Mouse (Mus musculus) heart, embryonic 16.5 days (tissue): ENCODE measurements around the gene Taf5. TPM values are rescaled to one million over a fixed set of nuclear protein-coding genes. Genes with fewer than 3 reads are reported as not detected.

ENCODE experiments used
- ATAC-seq: fragments of 200-750 bp; cut with Nextera tagmentation; replicated peaks from 2 replicates; pipeline ENCODE4 v1.8.0; 2017; ENCODE audit warnings: moderate number of reproducible peaks; ENCODE audit not compliant: insufficient read depth, low FRiP score; ENCODE audit errors: extremely low read depth
- H3K27ac ChIP-seq: fragments of 300-500 bp; sonication (generic); 2 replicates; pipeline ENCODE4 v1.5.1; 2014; ENCODE audit warnings: mild to moderate bottlenecking, low read length, control low read depth, moderate library complexity
- H3K27me3 ChIP-seq: fragments of 300-500 bp; sonication (generic); 2 replicates; pipeline ENCODE4 v1.6.1; 2014; ENCODE audit warnings: low read length, mixed read lengths; ENCODE audit not compliant: control insufficient read depth, insufficient read depth
- H3K36me3 ChIP-seq: fragments of 300-500 bp; sonication (generic); 2 replicates; pipeline ENCODE4 v1.6.1; 2014; ENCODE audit not compliant: control insufficient read depth, insufficient read depth
- H3K4me1 ChIP-seq: fragments of 300-500 bp; sonication (generic); 2 replicates; pipeline ENCODE4 v1.6.1; 2014; ENCODE audit warnings: low read length, mixed read lengths; ENCODE audit not compliant: control insufficient read depth, insufficient read depth
- H3K4me2 ChIP-seq: fragments of 300-500 bp; sonication (generic); 2 replicates; pipeline ENCODE4 v1.6.1; 2014; ENCODE audit warnings: low read depth, mild to moderate bottlenecking, control low read depth, low read length
- H3K4me3 ChIP-seq: fragments of 300-500 bp; sonication (generic); 2 replicates; pipeline ENCODE4 v1.5.1; 2014; ENCODE audit warnings: mild to moderate bottlenecking, control low read depth, low read length
- H3K9ac ChIP-seq: fragments of 300-500 bp; sonication (generic); 2 replicates; pipeline ENCODE4 v1.6.1; 2014; ENCODE audit warnings: low read length, control low read depth
- H3K9me3 ChIP-seq: fragments of 300-500 bp; sonication (generic); replicated peaks from 2 replicates; pipeline ENCODE4 v1.6.1; 2016; ENCODE audit warnings: low read length; ENCODE audit not compliant: control insufficient read depth
- WGBS: fragments of 180-500 bp; shearing (Covaris S2); extraction: QIAGEN DNeasy Blood & Tissue Kit; methylation state at CpG from one replicate; pipeline ENCODE4 v1.1.7; 2014; 5-methylcytosine and 5-hydroxymethylcytosine counted together
- polyA plus RNA-seq: library from polyadenylated mRNA; unstranded; fragments of >200 nt; fragmentation: Nextera tagmentation; extraction: Ambion mirVana; gene quantifications from 2 replicates; pipeline ENCODE4 v1.2.1, GENCODE M21; 2015

The Taf5 gene
- polyA plus RNA-seq, 1 experiment from 2014 or later = 2.7 TPM

GRCm38 (mm10) chr19:47090550-47091156, 23.1 kb downstream of the Taf5 start, which contains the start of the genes Usmg5 and Pdcd11:
Gene Usmg5, minus strand, starts transcription at chr19:47090647.
Gene Pdcd11, plus strand, starts transcription at chr19:47090768.
- H3K4me2 ChIP-seq = peak within 1 kb of the TSS; percentile 94
- no peaks in the 10 kb centered on the region for H3K9me3 ChIP-seq
- H3K36me3 ChIP-seq = peaks cover 14% of the 10 kb centered on the region
- H3K4me1 ChIP-seq = peaks cover 26% of the 10 kb centered on the region
- H3K27ac ChIP-seq = peak within 1 kb of the TSS; percentile 84
- under 1% methylated on average over 56 of the region's 56 CpGs for WGBS
- H3K4me3 ChIP-seq = peak within 1 kb of the TSS; percentile 77
- H3K9ac ChIP-seq = peak within 1 kb of the TSS; percentile 91
- ATAC-seq = peak; percentile 99
- H3K27me3 ChIP-seq = no peaks in the 10 kb centered on the region

- ATAC-seq = no peak
- WGBS = 70% methylated on average over 5 of the region's 5 CpGs
- Histone ChIP-seq H3K27me3 (no peaks in the 10 kb centered on the region), H3K4me1 (no peaks in the 10 kb centered on the region), H3K27ac (no peak overlapping the region), H3K4me3 (no peak overlapping the region), H3K4me2 (no peak overlapping the region), H3K9ac (no peak overlapping the region), H3K36me3 (peaks cover 64% of the 10 kb centered on the region), H3K9me3 (no peaks in the 10 kb centered on the region)
Observed at GRCm38 (mm10) chr19:47101080-47101479, 33.5 kb downstream of the Taf5 start.

DNA sequence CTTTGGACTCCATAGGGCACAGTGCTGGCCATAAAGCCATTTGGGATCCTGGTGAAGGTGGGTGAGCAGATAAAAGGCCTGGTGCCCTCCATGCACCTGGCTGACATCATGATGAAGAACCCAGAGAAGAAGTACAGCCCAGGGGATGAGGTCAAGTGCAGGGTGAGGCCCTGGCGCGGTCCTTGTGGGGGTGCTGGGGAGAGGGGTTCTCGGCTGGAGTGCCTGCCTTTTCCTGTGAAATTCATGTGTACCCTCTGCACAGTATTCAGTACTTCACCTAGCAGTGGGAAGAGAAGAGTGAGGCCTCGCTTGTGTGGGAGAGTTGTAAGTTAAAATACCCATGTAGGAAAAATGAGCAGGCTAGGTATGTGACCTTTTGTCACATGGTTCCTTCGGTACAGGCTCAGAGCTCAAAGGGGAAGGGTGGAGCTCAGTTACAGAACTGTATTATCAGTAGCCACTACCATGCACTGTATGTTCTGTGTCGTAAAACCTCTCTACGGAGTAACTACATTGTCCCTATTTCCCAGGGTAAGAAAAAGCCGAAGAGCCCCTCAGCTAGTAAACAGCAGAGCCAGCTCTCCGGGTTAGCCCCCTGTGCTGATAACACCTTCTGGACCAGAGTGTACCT, 37.2 kb downstream of the Taf5 start:
- Histone ChIP-seq H3K36me3 (peaks cover 74% of the 10 kb centered on the region), H3K27me3 (no peaks in the 10 kb centered on the region), H3K27ac (no peak overlapping the region), H3K4me3 (no peak overlapping the region), H3K9ac (no peak overlapping the region), H3K4me2 (no peak overlapping the region), H3K4me1 (no peaks in the 10 kb centered on the region), H3K9me3 (no peaks in the 10 kb centered on the region)
- no peak for ATAC-seq
- 81% methylated on average over 9 of the region's 9 CpGs for WGBS

DNA sequence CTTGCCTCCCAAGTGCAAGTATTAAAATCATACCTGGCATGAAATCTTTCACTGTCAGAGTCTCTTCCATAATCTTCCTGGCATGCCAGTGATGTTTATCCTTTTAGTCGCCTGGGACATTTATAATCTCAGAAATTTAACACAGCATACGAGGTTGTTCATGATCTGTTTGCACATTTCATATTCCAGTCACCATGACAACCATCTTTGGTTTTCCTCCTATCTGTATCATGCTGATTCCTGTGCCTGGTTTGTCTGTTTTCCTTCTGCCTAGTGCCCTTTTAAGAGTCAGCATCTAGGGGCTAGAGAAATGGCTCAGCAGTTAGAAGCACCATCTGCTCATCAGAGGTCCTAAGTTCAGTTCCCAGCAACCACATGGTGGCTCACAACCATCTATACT, 51.1 kb downstream of the Taf5 start:
- Histone ChIP-seq H3K9ac (no peak overlapping the region), H3K27ac (no peak overlapping the region), H3K4me3 (no peak overlapping the region), H3K36me3 (peaks cover 46% of the 10 kb centered on the region), H3K4me1 (no peaks in the 10 kb centered on the region; the same call in 1 of the 2 replicates), H3K9me3 (no peaks in the 10 kb centered on the region), H3K4me2 (no peak overlapping the region), H3K27me3 (no peaks in the 10 kb centered on the region)
- ATAC-seq = no peak
- WGBS = 73% methylated on average over 2 of the region's 2 CpGs

DNA sequence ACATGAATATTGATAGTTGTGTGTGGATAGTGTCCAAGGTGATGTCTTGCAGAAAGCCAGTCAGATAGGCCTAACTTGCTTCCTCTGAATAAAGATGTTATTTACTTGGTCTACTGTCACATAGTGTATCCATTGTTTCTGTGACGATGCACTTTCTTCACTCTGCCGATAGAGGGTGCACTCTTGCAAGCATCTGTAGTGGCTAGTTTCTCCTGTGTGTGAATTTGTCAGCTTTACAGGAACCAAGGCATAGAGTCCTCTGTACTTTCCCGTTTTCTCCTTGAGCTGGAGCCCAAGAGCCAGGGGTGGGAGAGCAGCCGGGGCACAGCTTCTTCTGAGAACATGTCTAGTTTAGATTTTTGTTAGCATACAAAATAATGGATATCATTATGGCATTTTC, 53.5 kb downstream of the Taf5 start:
- no peaks in the 10 kb centered on the region for H3K9me3 ChIP-seq
- peaks cover 36% of the 10 kb centered on the region for H3K36me3 ChIP-seq
- H3K9ac ChIP-seq = no peak overlapping the region
- no peak overlapping the region for H3K27ac ChIP-seq
- WGBS = 41% methylated on average over 4 of the region's 4 CpGs
- H3K4me3 ChIP-seq = no peak overlapping the region
- H3K4me2 ChIP-seq = no peak overlapping the region
- H3K27me3 ChIP-seq = no peaks in the 10 kb centered on the region
- H3K4me1 ChIP-seq = no peaks in the 10 kb centered on the region; the same call in none of the 2 replicates
- ATAC-seq = no peak

- H3K4me2 ChIP-seq = no peak overlapping the region
- H3K36me3 ChIP-seq = peaks cover 36% of the 10 kb centered on the region
- no peak overlapping the region for H3K9ac ChIP-seq
- WGBS = 30% methylated on average over 2 of the region's 2 CpGs
- no peak for ATAC-seq
- H3K27me3 ChIP-seq = no peaks in the 10 kb centered on the region
- no peaks in the 10 kb centered on the region for H3K9me3 ChIP-seq
- H3K27ac ChIP-seq = no peak overlapping the region
- no peaks in the 10 kb centered on the region; the same call in 1 of the 2 replicates for H3K4me1 ChIP-seq
- H3K4me3 ChIP-seq = no peak overlapping the region
Observed at GRCm38 (mm10) chr19:47122802-47123201, 55.3 kb downstream of the Taf5 start.

DNA sequence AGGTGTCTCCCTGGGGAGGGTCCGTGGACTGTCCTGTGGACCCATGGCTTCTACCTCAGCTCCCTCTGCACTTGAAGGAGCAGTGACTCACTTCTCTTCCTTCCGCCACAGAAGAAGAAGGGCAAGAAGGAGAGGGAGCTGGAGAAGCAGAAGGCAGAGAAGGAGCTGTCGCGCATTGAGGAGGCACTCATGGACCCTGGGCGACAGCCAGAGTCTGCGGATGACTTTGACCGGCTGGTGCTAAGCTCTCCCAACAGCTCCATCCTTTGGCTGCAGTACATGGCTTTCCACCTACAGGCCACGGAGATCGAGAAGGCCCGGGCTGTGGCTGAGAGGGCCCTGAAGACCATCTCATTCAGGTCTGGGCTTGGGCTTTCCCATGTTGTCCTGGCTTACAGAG, 60.6 kb downstream of the Taf5 start:
- no peak overlapping the region for H3K4me3 ChIP-seq
- no peaks in the 10 kb centered on the region for H3K27me3 ChIP-seq
- no peaks in the 10 kb centered on the region; the same call in 1 of the 2 replicates for H3K4me1 ChIP-seq
- H3K27ac ChIP-seq = no peak overlapping the region
- WGBS = 93% methylated on average over 10 of the region's 10 CpGs
- no peak overlapping the region for H3K9ac ChIP-seq
- no peak overlapping the region for H3K4me2 ChIP-seq
- peaks cover 64% of the 10 kb centered on the region for H3K36me3 ChIP-seq
- no peak for ATAC-seq
- H3K9me3 ChIP-seq = no peaks in the 10 kb centered on the region

DNA sequence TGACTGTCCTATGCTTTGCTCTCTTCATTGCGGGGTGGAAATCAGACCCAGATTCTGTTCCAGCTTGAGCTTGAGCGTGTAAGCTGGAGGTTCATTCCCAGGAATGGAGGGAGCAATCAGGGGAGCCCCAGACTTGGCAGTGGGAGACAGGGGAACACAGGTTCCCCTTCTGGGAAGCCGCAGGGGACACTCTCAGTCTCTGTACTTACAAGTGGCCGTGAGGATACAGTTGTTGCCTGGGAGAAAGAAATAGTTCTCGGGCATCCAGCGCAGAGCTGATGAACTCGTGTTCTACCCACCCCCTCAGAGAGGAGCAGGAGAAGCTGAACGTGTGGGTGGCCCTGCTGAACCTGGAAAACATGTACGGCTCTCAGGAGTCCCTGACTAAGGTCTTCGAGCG, 61.3 kb downstream of the Taf5 start:
- Histone ChIP-seq H3K4me1 (no peaks in the 10 kb centered on the region; the same call in 1 of the 2 replicates), H3K27me3 (no peaks in the 10 kb centered on the region), H3K36me3 (peaks cover 66% of the 10 kb centered on the region), H3K4me2 (no peak overlapping the region), H3K27ac (no peak overlapping the region), H3K9ac (no peak overlapping the region), H3K4me3 (no peak overlapping the region), H3K9me3 (no peaks in the 10 kb centered on the region)
- ATAC-seq = no peak
- WGBS = 94% methylated on average over 11 of the region's 11 CpGs

GRCm38 (mm10) chr19:47130551-47131125, 63.1 kb downstream of the Taf5 start:
- Histone ChIP-seq H3K9me3 (no peaks in the 10 kb centered on the region), H3K9ac (no peak overlapping the region), H3K4me3 (no peak overlapping the region), H3K27ac (no peak overlapping the region), H3K4me2 (no peak overlapping the region), H3K27me3 (no peaks in the 10 kb centered on the region), H3K36me3 (peaks cover 60% of the 10 kb centered on the region), H3K4me1 (no peaks in the 10 kb centered on the region)
- 92% methylated on average over 15 of the region's 15 CpGs for WGBS
- no peak for ATAC-seq
